Mouse (Mus musculus) heart, adult 2 months (tissue): Measurements from ENCODE around the gene Adora1.

Experiments
- CTCF ChIP-seq: fragments of 200-600 bp; IDR thresholded peaks from 2 replicates; pipeline ENCODE4 v1.8.1; 2022; ENCODE audit warnings: antibody characterized with exemption, mild to moderate bottlenecking, moderate library complexity
- EP300 ChIP-seq: fragments of 200-500 bp; IDR thresholded peaks from 2 replicates; pipeline ENCODE4 v1.6.1; 2011; ENCODE audit warnings: low read depth, low read length, control low read depth; ENCODE audit not compliant: insufficient read depth

- TF ChIP-seq CTCF = no peak
- no peak for TF ChIP-seq EP300
Observed at GRCm38 (mm10) chr1:134272754-134273250, 37.6 kb upstream of the Adora1 start.
